Mouse (Mus musculus) kidney, adult 2 months (tissue): ENCODE measurements at regions not wholly inside any gene's neighbourhood (a gene's known extent, or its start where the extent isn't known, plus 50 kb on each side); places are given as distances from the start of the nearest gene placed in this dataset.

ENCODE experiments used
- CTCF ChIP-seq: fragments of 200-500 bp; conservative IDR thresholded peaks from 2 replicates; pipeline ENCODE4 v1.5.1; 2011; ENCODE audit warnings: low read depth, mild to moderate bottlenecking, control low read depth, low read length, moderate library complexity, mixed read lengths; ENCODE audit not compliant: insufficient read depth, insufficient read length
- POLR2A ChIP-seq: fragments of 200-500 bp; IDR thresholded peaks from one replicate; pipeline ENCODE4 v1.6.1; 2011; ENCODE audit warnings: low read depth, low read length, control low read depth

- no peak for TF ChIP-seq CTCF
- no peak for TF ChIP-seq POLR2A
Measured at GRCm38 (mm10) chr11:94880896-94881840, 54.9 kb upstream of the Col1a1 start.
